Mouse (Mus musculus): ENCODE data around the gene Gpd1l.
"Not testable (repeated sequence)": the region's sequence is repeated elsewhere in the genome, so short reads cannot be mapped to it uniquely, and the experiment has no call there.

The Gpd1l gene

DNA sequence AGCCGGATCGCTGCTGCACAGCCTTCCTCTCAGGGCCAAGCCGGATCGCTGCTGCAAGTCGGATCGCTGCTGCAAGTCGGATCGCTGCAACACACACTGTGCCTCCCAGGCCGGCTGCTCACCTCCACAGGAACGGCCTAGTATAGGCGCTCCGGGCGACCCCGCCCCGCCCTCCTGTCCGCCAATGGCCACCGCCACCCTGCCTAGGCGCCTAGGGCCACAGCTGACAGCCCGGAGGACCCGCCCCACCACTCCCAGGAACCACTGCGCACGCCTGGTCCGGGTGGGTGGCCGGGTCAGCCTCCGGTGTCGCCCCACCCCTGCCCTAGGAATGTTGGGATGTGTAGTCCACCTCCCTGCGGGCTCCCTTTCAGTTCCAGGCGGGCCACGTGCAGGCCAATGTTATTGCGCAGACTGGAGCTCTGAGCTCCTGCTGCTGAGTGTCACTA is at the start of gene Gpd1l:
Gpd1l (minus strand) TSS at position 265 of the 449 bp plus-strand sequence.
- peak; percentile 98 for ATAC-seq (ENCODE audit: insufficient number of reproducible peaks, low FRiP score, low TSS enrichment)

DNA sequence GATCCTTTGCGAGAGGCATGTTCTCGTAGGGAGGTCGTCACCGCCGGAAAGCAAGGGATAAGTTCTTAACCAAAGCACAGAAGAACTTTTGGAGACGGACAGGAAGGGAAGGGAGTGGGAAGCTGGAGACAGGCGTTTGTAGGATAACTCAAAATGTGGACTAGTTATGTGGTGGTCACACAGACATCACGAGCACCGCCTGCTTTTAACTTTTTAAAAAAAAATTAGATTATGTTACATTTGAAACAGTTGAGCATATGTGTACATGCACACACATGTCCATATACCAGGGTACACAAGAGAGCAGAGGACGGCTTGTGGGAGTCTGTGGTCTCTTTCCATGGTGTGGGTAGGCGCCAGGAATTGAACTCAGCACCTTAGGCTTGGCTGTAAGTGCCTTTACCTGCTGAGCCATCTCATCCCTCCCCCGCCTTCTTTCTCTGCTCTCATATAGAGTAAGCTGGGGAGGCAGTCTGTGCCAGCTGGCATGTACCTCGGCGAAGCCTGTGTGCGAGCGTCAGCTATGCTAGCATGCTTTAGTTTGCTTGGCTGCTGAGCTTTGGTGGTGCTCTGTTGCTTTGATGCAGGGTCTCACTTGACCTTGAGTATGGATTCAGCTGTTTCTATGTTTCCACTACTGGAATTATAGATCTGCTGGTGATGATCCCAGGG is 49.0 kb upstream of the Gpd1l start, which contains the start of gene Rps27rt:
Rps27rt (minus strand) TSS at position 51 of the 672 bp plus-strand sequence.
- ATAC-seq (ENCODE audit: insufficient number of reproducible peaks, low FRiP score, low TSS enrichment): no peak

DNA sequence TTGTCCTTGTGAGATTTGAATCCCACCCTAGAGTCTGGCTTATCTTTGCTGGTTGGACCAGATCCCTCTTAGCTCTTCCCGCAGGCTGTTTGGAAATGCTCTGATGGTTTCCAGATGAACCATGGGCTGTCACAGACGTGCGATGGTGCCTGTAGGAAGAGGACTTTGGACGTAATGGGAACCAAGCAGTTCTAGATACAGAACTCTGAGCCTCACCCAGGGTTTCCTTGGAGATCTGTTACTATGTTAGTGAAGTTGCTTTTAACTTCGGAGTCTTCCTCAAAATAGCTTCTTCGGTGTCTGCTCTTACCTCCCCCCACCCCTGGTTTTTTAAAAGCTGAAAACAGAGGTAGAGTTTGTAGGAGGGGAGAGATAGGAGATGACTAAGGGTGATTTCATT is 46.2 kb upstream of the Gpd1l start:
- ATAC-seq (ENCODE audit: insufficient number of reproducible peaks, low FRiP score, low TSS enrichment): no peak

GRCm38 (mm10) chr9:114978281-114979111 is 44.7 kb upstream of the Gpd1l start, which contains the start of gene Osbpl10:
Osbpl10 (plus strand) TSS chr9:114978569.
- peak; percentile 78 for ATAC-seq (ENCODE audit: insufficient number of reproducible peaks, low FRiP score, low TSS enrichment)

DNA sequence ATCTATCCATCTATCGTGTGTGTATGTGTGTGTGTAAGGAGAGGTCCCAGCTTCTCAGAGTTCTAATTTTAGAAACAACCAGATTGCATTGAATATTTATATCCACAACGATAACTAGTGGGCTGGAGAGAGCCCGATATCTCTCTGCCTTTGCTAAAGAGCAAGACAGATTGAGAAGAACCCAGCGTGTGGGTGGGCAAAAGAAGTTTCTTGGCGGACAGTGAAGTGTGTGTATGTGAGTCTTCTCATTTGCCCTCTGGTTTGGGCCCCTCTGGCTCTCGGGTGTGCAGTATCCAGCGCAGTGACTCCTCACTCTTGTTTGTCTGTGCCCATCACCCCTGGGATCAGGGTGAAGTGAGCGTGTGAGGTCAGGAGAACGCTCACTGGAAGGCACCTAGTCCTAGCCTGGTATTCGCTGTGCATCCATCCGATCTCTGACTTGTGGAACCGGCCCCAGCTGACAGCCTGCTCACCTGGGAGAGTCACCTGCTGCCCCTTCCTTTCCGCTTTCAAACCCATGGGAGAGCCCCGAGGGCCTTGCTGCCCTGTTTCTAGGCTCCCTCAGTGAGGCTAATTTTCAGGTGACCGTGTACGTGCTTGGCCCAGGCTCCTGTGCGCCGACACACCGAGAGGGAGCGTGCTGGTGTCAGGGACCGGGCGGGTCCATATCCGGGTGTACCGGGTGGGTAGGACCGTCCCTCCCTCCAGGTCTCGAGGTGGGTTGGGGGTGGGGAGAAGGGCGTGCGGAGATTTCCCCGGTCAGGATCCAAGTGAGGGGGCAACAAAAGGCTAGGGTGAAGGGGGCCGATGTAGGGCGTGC is 43.9 kb upstream of the Gpd1l start:
- ATAC-seq (ENCODE audit: insufficient number of reproducible peaks, low FRiP score, low TSS enrichment): peak; percentile 83

- not testable (repeated sequence) for ATAC-seq (ENCODE audit: insufficient number of reproducible peaks, low FRiP score, low TSS enrichment)
These were observed 32.5 kb upstream of the Gpd1l start for GRCm38 (mm10) chr9:114966286-114966685.

GRCm38 (mm10) chr9:114964093-114964492 is 30.3 kb upstream of the Gpd1l start:
- no peak for ATAC-seq (ENCODE audit: insufficient number of reproducible peaks, low FRiP score, low TSS enrichment)

- ATAC-seq (ENCODE audit: insufficient number of reproducible peaks, low FRiP score, low TSS enrichment): no peak
These were observed 27.1 kb upstream of the Gpd1l start for GRCm38 (mm10) chr9:114960844-114961243.

GRCm38 (mm10) chr9:114960043-114960789 is 26.4 kb upstream of the Gpd1l start:
- 0 out of 2 replicates have a peak, but pooled peaks have one; percentile 26 for ATAC-seq (ENCODE audit: insufficient number of reproducible peaks, low FRiP score, low TSS enrichment)

DNA sequence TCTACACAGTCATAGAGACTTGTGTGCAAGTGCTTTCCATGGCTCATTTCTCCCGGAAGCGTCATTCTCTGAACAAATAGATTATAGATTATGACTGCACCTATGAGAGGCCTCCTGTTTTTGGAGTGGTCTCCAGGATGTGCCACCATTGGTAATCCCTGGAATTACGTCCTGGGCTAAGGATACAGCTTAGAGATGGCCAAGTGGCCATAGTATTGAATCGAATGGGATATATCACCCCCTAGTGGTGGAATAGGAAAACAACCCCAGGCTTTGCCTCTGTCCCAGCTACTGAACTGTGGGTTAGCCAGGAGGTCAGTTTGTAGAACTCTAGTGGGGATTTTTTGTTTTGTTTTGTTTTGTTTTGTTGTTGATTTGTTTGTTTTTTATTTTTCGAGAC is 23.2 kb upstream of the Gpd1l start:
- ATAC-seq (ENCODE audit: insufficient number of reproducible peaks, low FRiP score, low TSS enrichment): peak; percentile 66; the same call in 1 of the 2 replicates

DNA sequence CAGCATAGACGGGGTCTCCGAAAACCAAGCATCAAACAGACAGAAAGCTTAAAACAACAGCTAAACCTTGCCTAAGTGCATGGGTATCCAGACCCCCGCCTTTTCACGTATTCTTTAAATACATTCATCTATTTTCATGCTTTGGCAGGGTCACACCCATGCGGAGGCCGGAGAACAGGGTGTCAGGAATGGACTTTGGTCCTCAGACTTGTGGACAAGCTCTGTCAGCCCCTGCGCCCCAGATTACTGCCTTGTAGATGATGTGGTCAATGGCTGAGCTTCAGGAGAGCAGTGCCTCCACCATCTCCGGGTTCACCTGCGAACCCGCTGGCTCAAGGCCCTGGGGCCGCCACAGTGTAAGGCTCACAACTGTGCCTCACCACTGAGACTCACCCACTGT is 21.6 kb upstream of the Gpd1l start:
- no peak for ATAC-seq (ENCODE audit: insufficient number of reproducible peaks, low FRiP score, low TSS enrichment)

DNA sequence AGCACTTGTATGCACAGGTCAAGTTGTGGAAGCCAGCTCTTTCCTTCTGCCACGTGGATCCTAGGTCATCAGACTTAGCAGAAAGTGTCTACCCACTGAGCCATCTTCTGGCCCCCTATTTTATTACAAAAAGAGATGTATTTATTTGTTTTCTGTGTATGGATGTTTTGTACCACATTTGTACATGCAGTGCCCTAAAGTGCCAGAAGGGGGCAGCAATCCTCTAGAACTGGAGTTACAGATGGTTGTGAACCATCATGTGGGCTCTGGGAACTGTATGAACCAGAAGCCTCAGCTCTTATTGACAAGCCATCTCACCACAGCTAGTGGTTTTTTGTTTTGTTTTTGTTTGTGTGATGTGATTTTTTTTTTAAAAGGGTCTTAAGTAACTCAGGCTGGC is 19.1 kb upstream of the Gpd1l start:
- ATAC-seq (ENCODE audit: insufficient number of reproducible peaks, low FRiP score, low TSS enrichment): no peak

- no peak for ATAC-seq (ENCODE audit: insufficient number of reproducible peaks, low FRiP score, low TSS enrichment)
These were observed 14.6 kb upstream of the Gpd1l start for GRCm38 (mm10) chr9:114948395-114948794.

- no peak for ATAC-seq (ENCODE audit: insufficient number of reproducible peaks, low FRiP score, low TSS enrichment)
These were observed 11.8 kb upstream of the Gpd1l start for GRCm38 (mm10) chr9:114945576-114945975.

GRCm38 (mm10) chr9:114944642-114945041 is 10.9 kb upstream of the Gpd1l start:
- ATAC-seq (ENCODE audit: insufficient number of reproducible peaks, low FRiP score, low TSS enrichment): no peak

GRCm38 (mm10) chr9:114936687-114937086 is 2.9 kb upstream of the Gpd1l start:
- no peak for ATAC-seq (ENCODE audit: insufficient number of reproducible peaks, low FRiP score, low TSS enrichment)

DNA sequence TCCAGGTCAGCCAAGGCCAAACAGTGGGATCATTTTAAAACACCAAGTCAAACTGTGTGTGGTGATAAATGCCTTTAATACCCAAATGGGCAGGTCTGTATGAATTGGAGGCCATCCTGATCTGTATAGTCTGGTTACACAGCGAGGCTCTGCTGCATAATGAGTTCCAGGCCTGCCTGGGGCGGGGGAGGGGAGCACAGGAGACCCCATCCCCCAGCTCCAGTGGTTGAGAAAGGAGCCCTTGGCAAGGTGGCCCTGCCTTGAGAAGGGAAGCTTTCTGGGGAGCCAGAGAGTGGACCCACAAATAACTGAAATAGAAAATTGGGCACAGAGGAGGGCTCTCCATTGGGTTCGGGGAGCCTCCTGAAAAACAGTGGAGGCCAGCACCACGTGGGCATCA is 1.5 kb upstream of the Gpd1l start:
- no peak for ATAC-seq (ENCODE audit: insufficient number of reproducible peaks, low FRiP score, low TSS enrichment)

DNA sequence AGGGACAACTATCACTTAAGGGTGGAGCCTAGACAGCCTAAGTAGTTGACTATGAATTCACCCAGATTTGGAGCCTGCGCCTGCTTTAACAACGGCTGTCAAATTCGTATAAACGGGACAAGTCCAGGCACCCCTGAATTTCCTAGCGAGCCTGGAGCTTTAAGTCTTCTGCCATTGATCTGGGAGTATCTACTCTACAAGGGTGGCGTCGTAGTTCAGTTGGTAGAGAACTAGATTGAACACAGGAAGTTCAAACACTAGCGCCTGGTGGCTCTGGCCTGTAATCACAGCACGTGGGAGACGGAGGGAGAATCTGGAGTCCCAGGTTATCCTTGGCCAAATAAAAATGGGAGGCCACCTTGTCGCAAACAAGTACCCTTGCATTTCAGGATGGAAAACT is 444 bp upstream of the Gpd1l start:
- no peak; the same call in 1 of the 2 replicates for ATAC-seq (ENCODE audit: insufficient number of reproducible peaks, low FRiP score, low TSS enrichment)

- peak; percentile 51 for ATAC-seq (ENCODE audit: insufficient number of reproducible peaks, low FRiP score, low TSS enrichment)
These were observed 607 bp downstream of the Gpd1l start for GRCm38 (mm10) chr9:114933037-114933722.
